Mouse (Mus musculus) C2C12 (cell line): ENCODE measurements around the gene Gart. TPM values are rescaled to one million over a fixed set of nuclear protein-coding genes. Genes with fewer than 3 reads are reported as not detected.

Experiments used
- H3K27me3 ChIP-seq: one replicate; pipeline ENCODE4 v1.6.1; 2011; ENCODE audit not compliant: control insufficient read depth, insufficient read depth, insufficient read length
- H3K36me3 ChIP-seq: one replicate; pipeline ENCODE4 v1.6.1; 2011; ENCODE audit not compliant: control insufficient read depth, insufficient read depth
- H3K4me3 ChIP-seq: one replicate; pipeline ENCODE4 v1.5.1; 2011; ENCODE audit warnings: mild to moderate bottlenecking, control low read depth; ENCODE audit not compliant: poor library complexity, insufficient read depth, severe bottlenecking
- H3K79me2 ChIP-seq: one replicate; pipeline ENCODE4 v1.6.1; 2011; ENCODE audit not compliant: control insufficient read depth, insufficient read depth
- H3K79me3 ChIP-seq: one replicate; pipeline ENCODE4 v1.6.1; 2011; ENCODE audit warnings: low read depth, control low read depth
- H3ac ChIP-seq: one replicate; pipeline ENCODE3; 2011; ENCODE audit warnings: low read depth; ENCODE audit not compliant: control insufficient read depth, insufficient read length
- CEBPB ChIP-seq: IDR thresholded peaks from one replicate; pipeline ENCODE4 v1.6.1; 2011; ENCODE audit warnings: low read depth, mild to moderate bottlenecking, control low read depth, moderate library complexity
- CTCF ChIP-seq: IDR thresholded peaks from one replicate; pipeline ENCODE4 v1.5.1; 2011; ENCODE audit not compliant: control insufficient read depth, insufficient read depth, insufficient read length
- FOSL1 ChIP-seq: IDR thresholded peaks from one replicate; pipeline ENCODE4 v1.8.0; 2011; ENCODE audit warnings: mild to moderate bottlenecking, low read length; ENCODE audit not compliant: poor library complexity, insufficient read depth, severe bottlenecking
- MAX ChIP-seq: IDR thresholded peaks from one replicate; pipeline ENCODE4 v1.6.1; 2011; ENCODE audit warnings: mild to moderate bottlenecking, control low read depth
- MYOD1 ChIP-seq: IDR thresholded peaks from one replicate; pipeline ENCODE4 v1.6.1; 2011; ENCODE audit warnings: low read depth; ENCODE audit not compliant: control insufficient read depth, insufficient read length
- MYOG ChIP-seq: IDR thresholded peaks from one replicate; pipeline ENCODE4 v1.6.1; 2011; ENCODE audit not compliant: control insufficient read depth, insufficient read length; ENCODE audit errors: extremely low read depth
- USF1 ChIP-seq: IDR thresholded peaks from one replicate; pipeline ENCODE4 v1.6.1; 2011; ENCODE audit warnings: low read depth, mild to moderate bottlenecking, control low read depth, moderate library complexity
- polyA plus RNA-seq: library from polyadenylated mRNA; unstranded; fragments of >200 nt; fragmentation: generic; extraction: Trizol; gene quantifications from one replicate; pipeline ENCODE4 v1.2.1, GENCODE M21; 2012; ENCODE audit warnings: missing spikeins

Gene Gart
- polyA plus RNA-seq, 1 experiment = 131 TPM

DNA sequence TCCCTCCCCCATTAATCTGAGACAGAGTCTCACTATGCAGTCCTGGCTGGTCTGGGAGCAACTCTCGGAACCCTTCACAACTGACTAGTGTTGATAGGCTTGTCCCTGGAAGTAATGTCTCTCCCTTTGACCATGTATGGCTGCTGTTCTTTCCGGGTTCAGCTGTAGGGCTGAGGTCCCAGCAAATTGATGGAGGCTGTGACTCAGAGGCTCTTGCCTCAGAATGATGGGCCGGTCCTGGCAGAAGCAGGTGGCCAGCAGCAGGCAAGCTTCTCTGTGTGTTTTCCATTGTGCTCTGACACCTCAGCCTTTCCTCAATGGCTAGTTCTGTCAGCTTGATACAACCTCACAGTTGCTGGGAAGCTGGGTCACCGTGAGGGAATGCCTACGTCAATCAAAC, 34.2 kb downstream of the Gart start:
- no peak overlapping the region for H3K4me3 ChIP-seq
- no peaks in the 10 kb centered on the region for H3K27me3 ChIP-seq
- H3ac ChIP-seq = no peak overlapping the region
- TF ChIP-seq CEBPB (no peak), FOSL1 (no peak), USF1 (no peak), CTCF (no peak), MAX (no peak), MYOG (no peak), MYOD1 (no peak)
- no peaks in the 10 kb centered on the region for H3K79me2 ChIP-seq
- no peaks in the 10 kb centered on the region for H3K36me3 ChIP-seq
- H3K79me3 ChIP-seq = no peaks in the 10 kb centered on the region

DNA sequence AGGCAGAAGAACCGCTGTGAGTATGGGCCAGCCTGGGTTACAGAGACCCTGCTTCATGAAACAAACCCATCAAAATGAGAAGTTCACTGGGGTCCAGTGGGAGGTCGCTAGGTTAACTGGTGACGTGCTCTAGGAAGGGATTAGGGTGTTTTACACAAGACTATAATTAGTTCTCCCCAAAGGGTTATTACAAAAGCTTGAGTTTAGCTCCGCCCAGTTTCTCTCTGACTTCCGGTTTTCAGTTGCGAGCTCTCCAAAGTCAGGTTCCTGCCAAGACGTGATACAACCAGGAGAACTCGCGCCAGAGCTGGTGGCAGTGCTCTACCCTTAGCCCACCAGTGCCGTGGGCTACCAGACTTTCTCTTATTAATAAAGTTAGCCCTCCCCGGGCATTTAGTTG, 35.5 kb downstream of the Gart start:
- Histone ChIP-seq H3K4me3 (no peak overlapping the region), H3K36me3 (no peaks in the 10 kb centered on the region), H3K79me2 (no peaks in the 10 kb centered on the region), H3K27me3 (no peaks in the 10 kb centered on the region), H3K79me3 (no peaks in the 10 kb centered on the region), H3ac (no peak overlapping the region)
- no peak for TF ChIP-seq MYOG
- no peak for TF ChIP-seq CTCF
- no peak for TF ChIP-seq CEBPB
- no peak for TF ChIP-seq MYOD1
- TF ChIP-seq USF1 = no peak
- no peak for TF ChIP-seq FOSL1
- no peak for TF ChIP-seq MAX

- no peaks in the 10 kb centered on the region for H3K79me3 ChIP-seq
These were observed 37.1 kb downstream of the Gart start for GRCm38 (mm10) chr16:91609501-91610245.

DNA sequence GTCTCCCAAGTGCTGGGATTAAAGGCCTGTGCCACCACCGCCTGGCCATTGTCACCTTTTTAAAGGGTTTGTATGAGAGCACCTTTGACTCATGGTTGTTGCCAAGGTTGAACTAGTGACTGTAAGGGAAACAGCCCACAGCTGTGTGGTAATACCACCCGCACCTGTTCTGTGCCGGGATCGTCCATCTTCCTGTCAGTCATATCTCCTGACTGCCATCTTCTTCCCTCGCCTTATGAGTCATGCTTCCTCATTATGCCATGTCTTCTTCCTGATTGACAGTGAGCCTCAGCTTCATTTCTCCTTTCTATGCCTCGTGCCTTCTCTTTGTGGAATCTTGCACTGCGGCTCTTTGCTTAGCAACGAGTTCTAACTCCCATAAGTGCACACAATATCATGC, 39.8 kb downstream of the Gart start:
- Histone ChIP-seq H3K27me3 (no peaks in the 10 kb centered on the region), H3K36me3 (no peaks in the 10 kb centered on the region)
- TF ChIP-seq MYOG (no peak), USF1 (no peak), MYOD1 (peak; percentile 61), FOSL1 (no peak)

More at GRCm38 (mm10) chr16:91609501-91610245, 37.1 kb downstream of the Gart start:
- TF ChIP-seq USF1 = no peak
- TF ChIP-seq CEBPB = no peak
- TF ChIP-seq FOSL1 = no peak
- TF ChIP-seq MYOD1 = no peak
- no peak for TF ChIP-seq CTCF
- TF ChIP-seq MAX = no peak
- TF ChIP-seq MYOG = no peak
- no peaks in the 10 kb centered on the region for H3K36me3 ChIP-seq
- H3K4me3 ChIP-seq = no peak overlapping the region
- no peak overlapping the region for H3ac ChIP-seq
- no peaks in the 10 kb centered on the region for H3K27me3 ChIP-seq
- no peaks in the 10 kb centered on the region for H3K79me2 ChIP-seq

GRCm38 (mm10) chr16:91605156-91605555, 41.6 kb downstream of the Gart start:
- no peaks in the 10 kb centered on the region for H3K36me3 ChIP-seq
- H3K4me3 ChIP-seq = no peak overlapping the region
- no peaks in the 10 kb centered on the region for H3K79me3 ChIP-seq
- no peaks in the 10 kb centered on the region for H3K79me2 ChIP-seq
- TF ChIP-seq FOSL1 (no peak), CTCF (no peak), MYOG (no peak), USF1 (no peak), MAX (no peak), MYOD1 (no peak), CEBPB (no peak)
- no peak overlapping the region for H3ac ChIP-seq
- H3K27me3 ChIP-seq = peaks cover 9% of the 10 kb centered on the region

More for the DNA sequence above, 39.8 kb downstream of the Gart start:
- Histone ChIP-seq H3K79me3 (no peaks in the 10 kb centered on the region), H3K4me3 (no peak overlapping the region), H3ac (no peak overlapping the region), H3K79me2 (no peaks in the 10 kb centered on the region)

DNA sequence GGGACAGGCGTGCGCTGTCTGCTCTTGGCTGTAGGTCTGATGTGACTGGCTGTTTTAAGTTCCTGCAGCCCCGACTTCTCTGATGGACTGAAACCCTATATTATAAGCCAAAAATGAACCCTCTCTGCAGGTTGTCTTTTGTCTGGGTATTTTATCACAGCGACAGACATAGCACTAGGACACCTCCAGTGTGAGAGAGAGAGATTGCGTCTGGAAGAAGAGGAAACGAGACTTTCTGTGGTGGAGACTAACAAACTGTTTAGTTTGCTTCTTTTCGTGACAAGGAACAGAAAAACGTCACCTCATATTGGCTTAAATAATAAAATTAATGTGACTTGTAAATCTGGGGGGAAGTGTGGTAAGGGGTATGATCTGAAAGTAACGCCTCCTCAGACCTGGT, 45.1 kb downstream of the Gart start:
- Histone ChIP-seq H3K4me3 (no peak overlapping the region), H3K79me2 (no peaks in the 10 kb centered on the region), H3ac (no peak overlapping the region), H3K79me3 (no peaks in the 10 kb centered on the region), H3K27me3 (peaks cover 9% of the 10 kb centered on the region), H3K36me3 (no peaks in the 10 kb centered on the region)
- TF ChIP-seq USF1 (no peak), FOSL1 (no peak), MYOG (no peak), CTCF (no peak), MYOD1 (no peak), MAX (no peak), CEBPB (no peak)
